Mouse (Mus musculus) embryonic facial prominence, embryonic 12.5 days (tissue): ENCODE measurements around the gene Hdac4. TPM values are rescaled to one million over a fixed set of nuclear protein-coding genes. Genes with fewer than 3 reads are reported as not detected.

Experiments
- ATAC-seq: fragments of 200-750 bp; cut with Nextera tagmentation; 2 replicates; pipeline ENCODE4 v1.8.0; 2017; ENCODE audit not compliant: insufficient number of reproducible peaks, insufficient read depth, low FRiP score, low TSS enrichment
- H3K27ac ChIP-seq: fragments of 300-500 bp; sonication (generic); 2 replicates; pipeline ENCODE4 v1.5.1; 2016; ENCODE audit warnings: mild to moderate bottlenecking
- H3K27me3 ChIP-seq: fragments of 300-500 bp; sonication (generic); 2 replicates; pipeline ENCODE4 v1.6.1; 2016; ENCODE audit warnings: mild to moderate bottlenecking, moderate library complexity
- H3K36me3 ChIP-seq: fragments of 300-500 bp; sonication (generic); 2 replicates; pipeline ENCODE4 v1.6.1; 2016; ENCODE audit warnings: mild to moderate bottlenecking
- H3K4me1 ChIP-seq: fragments of 300-500 bp; sonication (generic); 2 replicates; pipeline ENCODE4 v1.6.1; 2016
- H3K4me2 ChIP-seq: fragments of 300-500 bp; sonication (generic); replicated peaks from 2 replicates; pipeline ENCODE4 v1.6.1; 2016; ENCODE audit warnings: mild to moderate bottlenecking, moderate library complexity
- H3K4me3 ChIP-seq: fragments of 300-500 bp; sonication (generic); 2 replicates; pipeline ENCODE4 v1.5.1; 2016; ENCODE audit warnings: mild to moderate bottlenecking
- H3K9ac ChIP-seq: fragments of 300-500 bp; sonication (generic); 2 replicates; pipeline ENCODE4 v1.6.1; 2016; ENCODE audit warnings: mild to moderate bottlenecking, moderate library complexity
- H3K9me3 ChIP-seq: fragments of 300-500 bp; sonication (generic); 2 replicates; pipeline ENCODE4 v1.6.1; 2016; ENCODE audit warnings: mild to moderate bottlenecking, moderate library complexity
- WGBS: fragments of 180-500 bp; shearing (Covaris S2); methylation state at CpG from one replicate; pipeline ENCODE4 v1.1.7; 2016; 5-methylcytosine and 5-hydroxymethylcytosine counted together
- polyA plus RNA-seq: library from polyadenylated mRNA; unstranded; fragments of >200 nt; fragmentation: Nextera tagmentation; extraction: Ambion mirVana; gene quantifications from 2 replicates; pipeline ENCODE4 v1.2.1, GENCODE M21; 2016

Gene Hdac4
- polyA plus RNA-seq, 1 experiment from 2014 or later, result 24.2 TPM

GRCm38 (mm10) chr1:92202639-92203352, 7.3 kb upstream of the Hdac4 start:
- no peak overlapping the region for H3K4me2 ChIP-seq
- H3K27ac ChIP-seq, result peak overlapping the region; percentile 75
- ATAC-seq, result no peak
- H3K9ac ChIP-seq, result no peak overlapping the region
- H3K4me3 ChIP-seq, result no peak overlapping the region
- WGBS, result 61% methylated on average over 17 of the region's 17 CpGs
- H3K27me3 ChIP-seq, result no peaks in the 10 kb centered on the region
- no peaks in the 10 kb centered on the region for H3K36me3 ChIP-seq
- no peaks in the 10 kb centered on the region for H3K9me3 ChIP-seq
- no peaks in the 10 kb centered on the region for H3K4me1 ChIP-seq

- Histone ChIP-seq H3K4me2 (no peak overlapping the region), H3K27me3 (no peaks in the 10 kb centered on the region), H3K27ac (no peak overlapping the region), H3K36me3 (no peaks in the 10 kb centered on the region), H3K4me1 (no peaks in the 10 kb centered on the region), H3K4me3 (no peak overlapping the region), H3K9ac (no peak overlapping the region), H3K9me3 (no peaks in the 10 kb centered on the region)
- ATAC-seq, result no peak
- 84% methylated on average over 3 of the region's 3 CpGs for WGBS
These were observed 5.0 kb downstream of the Hdac4 start for GRCm38 (mm10) chr1:92190463-92190862.

- no peak overlapping the region for H3K4me3 ChIP-seq
- H3K9ac ChIP-seq, result no peak overlapping the region
- H3K27ac ChIP-seq, result no peak overlapping the region
- H3K4me1 ChIP-seq, result no peaks in the 10 kb centered on the region
- no peaks in the 10 kb centered on the region for H3K9me3 ChIP-seq
- no peaks in the 10 kb centered on the region for H3K27me3 ChIP-seq
- H3K4me2 ChIP-seq, result no peak overlapping the region
- no peak for ATAC-seq
- no peaks in the 10 kb centered on the region for H3K36me3 ChIP-seq
- WGBS, result 85% methylated on average over 3 of the region's 3 CpGs
These were observed 8.4 kb downstream of the Hdac4 start for GRCm38 (mm10) chr1:92187137-92187536.

- no peak overlapping the region for H3K27ac ChIP-seq
- no peaks in the 10 kb centered on the region for H3K4me1 ChIP-seq
- no peak overlapping the region for H3K4me2 ChIP-seq
- H3K27me3 ChIP-seq, result no peaks in the 10 kb centered on the region
- no peak overlapping the region for H3K9ac ChIP-seq
- no peak for ATAC-seq
- no peak overlapping the region for H3K4me3 ChIP-seq
- H3K9me3 ChIP-seq, result no peaks in the 10 kb centered on the region
- WGBS, result 66% methylated on average over 1 of the region's 1 CpGs
- H3K36me3 ChIP-seq, result no peaks in the 10 kb centered on the region
These were observed 10.9 kb downstream of the Hdac4 start for GRCm38 (mm10) chr1:92184600-92184999.

- Histone ChIP-seq H3K9ac (no peak overlapping the region), H3K4me3 (no peak overlapping the region), H3K4me2 (no peak overlapping the region), H3K27ac (no peak overlapping the region), H3K9me3 (no peaks in the 10 kb centered on the region), H3K4me1 (peaks cover 7% of the 10 kb centered on the region), H3K27me3 (no peaks in the 10 kb centered on the region), H3K36me3 (no peaks in the 10 kb centered on the region)
- WGBS, result 82% methylated on average over 5 of the region's 5 CpGs
- ATAC-seq, result no peak
These were observed 12.3 kb downstream of the Hdac4 start for GRCm38 (mm10) chr1:92183101-92183790.

GRCm38 (mm10) chr1:92181970-92182369, 13.5 kb downstream of the Hdac4 start:
- H3K27ac ChIP-seq, result no peak overlapping the region
- peaks cover 20% of the 10 kb centered on the region for H3K4me1 ChIP-seq
- 71% methylated on average over 2 of the region's 2 CpGs for WGBS
- no peaks in the 10 kb centered on the region for H3K36me3 ChIP-seq
- H3K4me2 ChIP-seq, result no peak overlapping the region
- no peak overlapping the region for H3K4me3 ChIP-seq
- H3K27me3 ChIP-seq, result no peaks in the 10 kb centered on the region
- no peaks in the 10 kb centered on the region for H3K9me3 ChIP-seq
- H3K9ac ChIP-seq, result no peak overlapping the region
- ATAC-seq, result no peak

- no peaks in the 10 kb centered on the region for H3K27me3 ChIP-seq
- peak overlapping the region; percentile 97 for H3K27ac ChIP-seq
- no peaks in the 10 kb centered on the region for H3K36me3 ChIP-seq
- H3K4me3 ChIP-seq, result peak overlapping the region; percentile 84
- peak; percentile 99 for ATAC-seq
- H3K9me3 ChIP-seq, result no peaks in the 10 kb centered on the region
- under 1% methylated on average over 88 of the region's 97 CpGs for WGBS
- peak overlapping the region; percentile 76 for H3K4me2 ChIP-seq
- H3K9ac ChIP-seq, result peak overlapping the region; percentile 96
- H3K4me1 ChIP-seq, result peaks cover 22% of the 10 kb centered on the region
These were observed 15.1 kb downstream of the Hdac4 start for GRCm38 (mm10) chr1:92180141-92181137.

- H3K4me1 ChIP-seq, result peaks cover 30% of the 10 kb centered on the region
- no peak for ATAC-seq
- H3K4me3 ChIP-seq, result peak overlapping the region; percentile 84
- peak overlapping the region; percentile 76 for H3K4me2 ChIP-seq
- H3K9ac ChIP-seq, result peak overlapping the region; percentile 96
- H3K27me3 ChIP-seq, result no peaks in the 10 kb centered on the region
- H3K36me3 ChIP-seq, result no peaks in the 10 kb centered on the region
- WGBS, result 1% methylated on average over 60 of the region's 61 CpGs
- peak overlapping the region; percentile 95 for H3K27ac ChIP-seq
- no peaks in the 10 kb centered on the region for H3K9me3 ChIP-seq
These were observed 16.0 kb downstream of the Hdac4 start for GRCm38 (mm10) chr1:92179489-92180006.

- 6% methylated on average over 11 of the region's 11 CpGs for WGBS
- Histone ChIP-seq H3K4me2 (peak overlapping the region; percentile 76), H3K4me3 (peak overlapping the region; percentile 84), H3K27me3 (no peaks in the 10 kb centered on the region), H3K9me3 (no peaks in the 10 kb centered on the region), H3K4me1 (peaks cover 33% of the 10 kb centered on the region), H3K9ac (peak overlapping the region; percentile 96), H3K27ac (peak overlapping the region; percentile 95; the same call in 1 of the 2 replicates), H3K36me3 (no peaks in the 10 kb centered on the region)
- ATAC-seq, result no peak
These were observed 16.4 kb downstream of the Hdac4 start for GRCm38 (mm10) chr1:92179070-92179469.

GRCm38 (mm10) chr1:92178021-92178895, 17.2 kb downstream of the Hdac4 start:
- peak overlapping the region; percentile 84 for H3K4me3 ChIP-seq
- no peaks in the 10 kb centered on the region for H3K9me3 ChIP-seq
- H3K27ac ChIP-seq, result peak overlapping the region; percentile 73
- ATAC-seq, result no peak
- H3K4me2 ChIP-seq, result peak overlapping the region; percentile 76
- 32% methylated on average over 10 of the region's 10 CpGs for WGBS
- H3K36me3 ChIP-seq, result no peaks in the 10 kb centered on the region
- peaks cover 39% of the 10 kb centered on the region for H3K4me1 ChIP-seq
- no peaks in the 10 kb centered on the region for H3K27me3 ChIP-seq
- peak overlapping the region; percentile 41 for H3K9ac ChIP-seq
